Mouse (Mus musculus): ENCODE measurements at regions not wholly inside any gene's neighbourhood (a gene's known extent, or its start where the extent isn't known, plus 50 kb on each side); places are given as distances from the start of the nearest gene placed in this dataset.

GRCm38 (mm10) chr8:128075566-128075965 lies 282.8 kb upstream of the Nrp1 start:
- TF ChIP-seq CTCF (IDR thresholded peaks at IDR 0.05; ENCODE audit: borderline replicate concordance, extremely low read depth, insufficient read depth, insufficient read length) (no peak), POLR2A (IDR thresholded peaks at IDR 0.05; ENCODE audit: borderline replicate concordance, extremely low read depth, insufficient read depth, insufficient read length, poor library complexity, severe bottlenecking) (no peak)

Measured in brain, embryonic 14.5 days (tissue).